Mouse (Mus musculus) liver, adult 2 months (tissue): Measurements from ENCODE around the gene Cnot6l. TPM values are rescaled to one million over a fixed set of nuclear protein-coding genes. Genes with fewer than 3 reads are reported as not detected.

ENCODE experiments used
- DNase-seq: peaks from one replicate; pipeline ENCODE4 v3.0.0-alpha.2; 2011; ENCODE audit warnings: low read depth, low spot score; ENCODE audit errors: extremely low read depth
- H3K27ac ChIP-seq: fragments of 200-500 bp; replicated peaks from 2 replicates; pipeline ENCODE4 v1.5.1; 2012; ENCODE audit warnings: low read depth, mild to moderate bottlenecking, control low read depth, inconsistent platforms, low read length; ENCODE audit not compliant: insufficient read depth
- H3K27me3 ChIP-seq: fragments of 200-500 bp; 2 replicates; pipeline ENCODE4 v1.6.1; 2012; ENCODE audit warnings: mild to moderate bottlenecking, moderate library complexity, low read length, inconsistent platforms; ENCODE audit not compliant: control insufficient read depth, insufficient read depth
- H3K36me3 ChIP-seq: fragments of 200-500 bp; 2 replicates; pipeline ENCODE4 v1.6.1; 2012; ENCODE audit warnings: low read length, inconsistent platforms; ENCODE audit not compliant: control insufficient read depth, insufficient read depth
- H3K4me1 ChIP-seq: fragments of 200-500 bp; 2 replicates; pipeline ENCODE4 v1.6.1; 2011; ENCODE audit warnings: low read length; ENCODE audit not compliant: control insufficient read depth, insufficient read depth
- H3K4me3 ChIP-seq: fragments of 200-500 bp; 2 replicates; pipeline ENCODE4 v1.5.1; 2011; ENCODE audit warnings: low read depth, mild to moderate bottlenecking, control low read depth, low read length, moderate library complexity; ENCODE audit not compliant: insufficient read depth
- H3K79me2 ChIP-seq: fragments of 200-500 bp; 2 replicates; pipeline ENCODE4 v1.6.1; 2012; ENCODE audit warnings: inconsistent platforms, mild to moderate bottlenecking, low read length, moderate library complexity; ENCODE audit not compliant: control insufficient read depth, insufficient read depth
- H3K9ac ChIP-seq: fragments of 200-500 bp; 2 replicates; pipeline ENCODE4 v1.6.1; 2012; ENCODE audit warnings: low read depth, mild to moderate bottlenecking, control low read depth, inconsistent platforms, low read length
- CTCF ChIP-seq: fragments of 200-500 bp; IDR thresholded peaks from 2 replicates; pipeline ENCODE4 v1.5.1; 2011; ENCODE audit warnings: low read depth, low read length, control low read depth
- POLR2A ChIP-seq: fragments of 200-500 bp; IDR thresholded peaks from 2 replicates; pipeline ENCODE4 v1.6.1; 2011; ENCODE audit warnings: low read length, control low read depth; ENCODE audit not compliant: insufficient read depth; ENCODE audit errors: extremely low read depth
- WGBS: fragments of 180-500 bp; shearing (Covaris S2); methylation state at CpG from one replicate; pipeline ENCODE4 v1.1.7; 2018; 5-methylcytosine and 5-hydroxymethylcytosine counted together
- polyA plus RNA-seq: library from polyadenylated mRNA; depleted of rRNA; stranded (reverse); fragments of >200 nt; gene quantifications from 2 replicates; pipeline ENCODE4 v1.2.3, GENCODE M21; 2012
- total RNA-seq: library from RNA; depleted of rRNA; stranded (reverse); fragments of >200 nt; gene quantifications from 2 replicates; pipeline ENCODE4 v1.2.3, GENCODE M21; 2014

Gene Cnot6l
- total and polyA plus RNA-seq, 2 experiments: 3.5 to 24.7 TPM

DNA sequence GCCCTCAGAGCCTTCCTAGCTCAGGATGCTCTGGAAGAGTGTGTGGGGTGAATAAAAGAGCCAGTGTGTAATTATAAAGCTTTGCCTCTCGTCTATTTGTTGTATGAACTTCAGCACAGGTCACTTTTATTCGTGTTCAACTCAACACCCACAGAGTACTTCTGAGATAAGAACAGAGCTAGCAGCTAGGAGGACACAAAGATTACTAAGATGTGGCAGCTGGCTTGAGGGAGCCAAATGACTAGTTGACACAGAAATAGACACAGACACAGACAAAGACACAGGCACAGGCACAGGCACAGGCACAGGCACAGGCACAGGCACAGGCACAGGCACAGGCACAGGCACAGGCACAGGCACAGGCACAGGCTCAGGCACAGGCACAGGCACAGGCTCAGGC, 20.0 kb upstream of the Cnot6l start:
- TF ChIP-seq CTCF (no peak), POLR2A (no peak)
- 54% methylated on average over 2 of the region's 2 CpGs for WGBS
- DNase-seq: no peak

DNA sequence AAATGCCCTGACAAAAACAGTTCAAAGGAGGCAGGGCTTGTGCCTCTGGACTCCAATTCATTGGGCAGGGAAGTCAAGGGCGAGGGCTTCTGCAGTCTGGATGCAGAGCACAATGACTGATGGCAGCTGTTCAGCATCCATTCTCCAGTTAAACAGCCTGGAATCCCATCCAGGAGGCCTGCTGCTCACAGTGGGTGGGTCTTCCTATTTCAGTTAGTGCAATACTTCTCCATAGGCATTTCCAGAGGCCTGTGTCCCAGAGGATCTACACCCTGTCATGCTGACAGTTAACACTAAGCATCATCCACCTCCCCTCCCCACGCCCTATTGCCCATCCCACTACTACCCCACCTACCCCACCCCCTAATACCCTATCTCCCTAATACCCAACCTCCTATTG, 19.2 kb upstream of the Cnot6l start:
- WGBS: 88% methylated on average over 2 of the region's 2 CpGs
- Histone ChIP-seq H3K4me1 (no peaks in the 10 kb centered on the region), H3K4me3 (no peak overlapping the region), H3K9ac (no peak overlapping the region), H3K36me3 (no peaks in the 10 kb centered on the region), H3K79me2 (no peaks in the 10 kb centered on the region), H3K27me3 (no peaks in the 10 kb centered on the region), H3K27ac (no peak overlapping the region)
- no peak for DNase-seq
- TF ChIP-seq CTCF (no peak), POLR2A (no peak)

More for the DNA sequence above, 20.0 kb upstream of the Cnot6l start:
- Histone ChIP-seq H3K36me3 (no peaks in the 10 kb centered on the region), H3K4me1 (no peaks in the 10 kb centered on the region), H3K4me3 (no peak overlapping the region), H3K27me3 (no peaks in the 10 kb centered on the region), H3K79me2 (no peaks in the 10 kb centered on the region), H3K9ac (no peak overlapping the region), H3K27ac (no peak overlapping the region)

DNA sequence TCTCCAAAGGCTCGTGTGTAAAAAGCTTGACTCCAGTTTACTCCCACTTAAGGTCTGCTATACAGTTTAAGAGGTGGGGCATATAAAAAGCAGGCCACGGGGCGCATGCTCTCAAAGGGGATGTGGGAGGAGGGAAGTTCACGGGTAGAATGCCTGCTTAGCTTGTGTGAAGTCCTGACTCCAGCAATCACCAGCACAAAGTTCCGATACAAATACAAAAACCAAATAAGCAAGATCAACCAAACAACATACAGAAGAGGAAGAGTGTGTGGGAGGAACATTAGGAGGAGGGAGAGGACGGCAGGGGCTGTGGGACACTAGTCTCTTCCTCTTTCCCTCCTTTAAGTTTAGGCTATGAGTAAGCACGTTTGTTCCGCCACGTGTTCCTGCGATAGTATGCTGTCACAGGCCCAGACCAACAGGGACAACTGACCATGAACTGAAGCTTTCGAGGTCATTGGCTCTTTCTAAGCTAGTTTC, 12.9 kb upstream of the Cnot6l start:
- Histone ChIP-seq H3K79me2 (no peaks in the 10 kb centered on the region), H3K27me3 (no peaks in the 10 kb centered on the region), H3K4me3 (no peak overlapping the region), H3K27ac (no peak overlapping the region), H3K4me1 (no peaks in the 10 kb centered on the region), H3K36me3 (no peaks in the 10 kb centered on the region), H3K9ac (no peak overlapping the region)
- 76% methylated on average over 11 of the region's 11 CpGs for WGBS
- peak; percentile 20 for DNase-seq
- TF ChIP-seq POLR2A (no peak), CTCF (no peak)

DNA sequence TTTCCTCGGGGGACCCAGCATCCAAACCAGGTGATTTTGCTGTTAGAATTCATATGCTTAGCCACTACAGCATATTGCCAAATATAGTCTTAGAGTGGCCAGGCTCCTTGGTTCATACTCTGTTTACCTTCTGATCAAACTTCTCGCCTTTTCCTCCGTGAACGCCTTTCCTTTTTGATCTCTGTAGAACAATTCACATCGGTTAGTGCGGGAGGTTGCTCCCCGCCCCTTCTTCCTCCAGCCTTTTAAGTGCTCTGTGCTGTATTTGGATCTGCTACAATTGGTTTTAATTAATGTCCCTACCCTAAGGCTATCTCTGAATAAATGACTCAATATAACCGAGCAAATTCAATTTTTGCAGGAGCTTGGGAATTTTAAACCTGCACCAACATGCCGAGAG, 12.2 kb upstream of the Cnot6l start:
- Histone ChIP-seq H3K27me3 (no peaks in the 10 kb centered on the region), H3K36me3 (no peaks in the 10 kb centered on the region), H3K9ac (no peak overlapping the region), H3K4me1 (no peaks in the 10 kb centered on the region), H3K4me3 (no peak overlapping the region), H3K79me2 (no peaks in the 10 kb centered on the region), H3K27ac (no peak overlapping the region)
- WGBS: 84% methylated on average over 9 of the region's 9 CpGs
- no peak for DNase-seq
- TF ChIP-seq POLR2A (no peak), CTCF (no peak)

DNA sequence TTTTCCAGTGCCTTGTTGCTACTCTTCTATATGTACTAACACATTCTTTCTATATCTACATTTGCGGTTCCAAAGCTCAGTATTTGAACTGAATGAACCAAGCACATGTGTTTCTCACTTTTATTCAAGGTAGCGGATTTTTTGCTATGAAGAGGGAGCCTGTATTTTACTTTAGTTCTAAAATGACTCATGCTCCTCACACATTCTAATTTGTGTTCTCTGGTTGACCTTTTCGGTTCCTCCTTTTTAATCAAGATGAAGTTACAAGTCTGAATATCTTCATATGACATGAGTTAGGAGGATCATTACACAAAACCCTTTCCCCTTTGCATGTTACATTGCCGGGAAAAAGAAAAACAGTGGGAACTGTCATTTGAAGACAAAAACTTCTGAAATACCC, 7.8 kb upstream of the Cnot6l start:
- Histone ChIP-seq H3K36me3 (no peaks in the 10 kb centered on the region), H3K4me1 (no peaks in the 10 kb centered on the region), H3K79me2 (no peaks in the 10 kb centered on the region), H3K4me3 (no peak overlapping the region), H3K9ac (no peak overlapping the region), H3K27me3 (no peaks in the 10 kb centered on the region), H3K27ac (no peak overlapping the region)
- no peak for DNase-seq
- 96% methylated on average over 4 of the region's 4 CpGs for WGBS
- no peak for TF ChIP-seq CTCF
- no peak for TF ChIP-seq POLR2A

DNA sequence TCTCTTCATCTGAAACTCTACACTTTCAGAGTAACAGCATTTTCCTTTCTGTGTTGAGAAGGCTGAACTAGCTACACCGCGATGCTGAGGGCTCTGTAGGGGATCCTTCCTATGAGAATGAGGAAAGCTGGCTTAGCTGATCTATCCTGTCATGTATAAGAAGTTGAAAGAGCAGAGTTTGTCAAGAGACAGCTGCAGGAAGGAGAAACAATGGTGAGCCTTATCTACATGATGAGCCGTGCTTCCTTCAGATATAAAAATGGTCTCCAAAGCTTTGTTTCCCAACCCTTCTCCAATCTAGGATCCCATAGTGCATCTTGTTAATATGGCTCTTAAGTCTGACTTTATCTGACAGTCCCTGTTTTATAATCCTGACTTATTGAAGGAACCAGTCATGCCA, 6.5 kb upstream of the Cnot6l start:
- H3K27me3 ChIP-seq: no peaks in the 10 kb centered on the region
- no peak for TF ChIP-seq POLR2A
- no peak for TF ChIP-seq CTCF
- H3K4me3 ChIP-seq: no peak overlapping the region
- H3K9ac ChIP-seq: no peak overlapping the region
- no peaks in the 10 kb centered on the region for H3K79me2 ChIP-seq
- WGBS: 78% methylated on average over 3 of the region's 3 CpGs
- H3K36me3 ChIP-seq: no peaks in the 10 kb centered on the region
- no peak for DNase-seq
- no peaks in the 10 kb centered on the region for H3K4me1 ChIP-seq
- no peak overlapping the region for H3K27ac ChIP-seq
